Mouse (Mus musculus): ENCODE data around the gene Flt3l.

DNA sequence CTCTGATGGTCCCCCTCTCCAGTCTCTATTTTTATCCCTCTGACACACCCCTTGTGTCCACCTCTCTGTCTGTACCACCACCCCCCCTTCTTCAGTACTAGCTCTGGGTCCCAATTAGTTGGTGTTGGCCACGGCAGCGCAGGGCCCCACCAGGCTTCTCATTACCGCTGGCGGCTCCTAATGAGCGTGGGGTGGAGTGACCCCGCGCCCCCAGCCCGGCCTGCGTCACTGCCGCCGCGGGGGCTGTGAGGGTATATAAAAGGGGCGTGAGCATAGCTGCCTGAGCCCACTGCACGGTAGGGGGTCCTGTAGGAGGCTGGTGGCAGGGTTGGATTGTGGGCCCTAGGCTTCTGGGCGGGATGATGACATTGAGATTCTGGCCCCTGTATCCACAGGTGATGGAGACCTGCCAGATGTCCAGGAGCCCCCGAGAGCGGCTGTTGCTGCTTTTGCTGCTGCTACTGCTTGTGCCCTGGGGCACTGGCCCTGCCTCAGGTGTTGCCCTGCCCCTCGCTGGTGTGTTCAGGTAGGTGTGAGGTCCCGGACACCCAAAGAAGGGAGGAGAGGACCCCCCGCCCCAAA, 44.8 kb upstream of the Flt3l start, which contains the start of gene Pth2:
- TF ChIP-seq CTCF (IDR thresholded peaks at IDR 0.05; ENCODE audit: extremely low read depth, insufficient read length, insufficient replicate concordance, low read depth, low read length) (no peak), POLR2A (IDR thresholded peaks at IDR 0.05; ENCODE audit: low read depth, low read length) (no peak)
